Mouse (Mus musculus) left cerebral cortex, postnatal 25 days (tissue): ENCODE data around the gene Gm28051. TPM values are rescaled to one million over a fixed set of nuclear protein-coding genes. Genes with fewer than 3 reads are reported as not detected.

Experiments
- DNase-seq, 2 experiments: peaks; one replicate each; pipeline ENCODE4 v3.0.0; 2022; ENCODE audit warnings: low spot score in 2 of 2, mixed read lengths in 1 of 2
- intact Hi-C: fragments of 180-260 bp; cut with DNase I; formaldehyde crosslinking; loops from one replicate; pipeline ENCODE4 v1.15.1; 2025
- total RNA-seq, 2 experiments: library from RNA; stranded (reverse); gene quantifications; 2 replicates each; pipeline ENCODE4 v1.2.3; 2021

Gm28051 gene
- total RNA-seq, 2 experiments from 2014 or later: not detected

- intact Hi-C loops: loop anchor here (2.0 kb wide), 1 partner anchor 45 kb away; no protein-coding TSS in a partner anchor
- no peak for DNase-seq
Measured at GRCm38 (mm10) chr12:102697381-102697780, 60.2 kb downstream of the Gm28051 start.

GRCm38 (mm10) chr12:102696635-102697354 lies 60.8 kb downstream of the Gm28051 start:
- DNase-seq: no peak
- intact Hi-C loops: loop anchor here (2.0 kb wide), 1 partner anchor 44 kb away; no protein-coding TSS in a partner anchor

- intact Hi-C loops: loop anchor here (2.0 kb wide), 1 partner anchor 43 kb away; no protein-coding TSS in a partner anchor
- peak; percentile 79 to 96 for DNase-seq
Measured at GRCm38 (mm10) chr12:102695369-102696239, 62.0 kb downstream of the Gm28051 start.

- intact Hi-C loops: no loop called here
- DNase-seq: no peak
Measured at GRCm38 (mm10) chr12:102691761-102692160, 65.8 kb downstream of the Gm28051 start.

- intact Hi-C loops: no loop called here
- DNase-seq: no peak
Measured at GRCm38 (mm10) chr12:102691180-102691579, 66.4 kb downstream of the Gm28051 start.

- intact Hi-C loops: no loop called here
- DNase-seq: no peak
Measured at GRCm38 (mm10) chr12:102689773-102690563, 67.6 kb downstream of the Gm28051 start.

GRCm38 (mm10) chr12:102686321-102686720 lies 71.2 kb downstream of the Gm28051 start:
- DNase-seq: no peak
- intact Hi-C loops: no loop called here

GRCm38 (mm10) chr12:102685523-102685931 lies 72.0 kb downstream of the Gm28051 start:
- DNase-seq: no peak
- intact Hi-C loops: no loop called here

- intact Hi-C loops: no loop called here
- DNase-seq: no peak
Measured at GRCm38 (mm10) chr12:102684720-102685386, 72.7 kb downstream of the Gm28051 start.

- intact Hi-C loops: no loop called here
- no peak for DNase-seq
Measured at GRCm38 (mm10) chr12:102683979-102684378, 73.6 kb downstream of the Gm28051 start.

- intact Hi-C loops: no loop called here
Measured at GRCm38 (mm10) chr12:102683438-102683837, 74.1 kb downstream of the Gm28051 start.

GRCm38 (mm10) chr12:102682722-102683299 lies 74.8 kb downstream of the Gm28051 start:
- intact Hi-C loops: no loop called here
- no peak for DNase-seq

More at GRCm38 (mm10) chr12:102683438-102683837, 74.1 kb downstream of the Gm28051 start:
- no peak for DNase-seq

- DNase-seq: no peak
- intact Hi-C loops: no loop called here
Measured at GRCm38 (mm10) chr12:102682085-102682484, 75.5 kb downstream of the Gm28051 start.

GRCm38 (mm10) chr12:102681590-102681989 lies 76.0 kb downstream of the Gm28051 start:
- intact Hi-C loops: no loop called here

GRCm38 (mm10) chr12:102678820-102679219 lies 78.7 kb downstream of the Gm28051 start:
- intact Hi-C loops: no loop called here
- DNase-seq: peak in 1 of 2 experiments; percentile 19

More at GRCm38 (mm10) chr12:102681590-102681989, 76.0 kb downstream of the Gm28051 start:
- no peak for DNase-seq

GRCm38 (mm10) chr12:102677089-102677488 lies 80.5 kb downstream of the Gm28051 start:
- intact Hi-C loops: no loop called here
- no peak for DNase-seq

GRCm38 (mm10) chr12:102674556-102674955 lies 83.0 kb downstream of the Gm28051 start:
- DNase-seq: no peak
- intact Hi-C loops: no loop called here

- DNase-seq: peak in 1 of 2 experiments; percentile 83
- intact Hi-C loops: no loop called here
Measured at GRCm38 (mm10) chr12:102674123-102674522, 83.4 kb downstream of the Gm28051 start.
